Mouse (Mus musculus) cerebellum, adult 2 months (tissue): ENCODE data around the gene Cygb.

Source experiments
- CTCF ChIP-seq: fragments of 200-500 bp; IDR thresholded peaks from 2 replicates; pipeline ENCODE4 v1.5.1; 2011; ENCODE audit warnings: low read depth, mild to moderate bottlenecking, control low read depth, low read length, moderate library complexity, borderline replicate concordance; ENCODE audit not compliant: insufficient read depth
- POLR2A ChIP-seq: fragments of 200-500 bp; IDR thresholded peaks from 2 replicates; pipeline ENCODE4 v1.6.1; 2011; ENCODE audit warnings: low read length, control low read depth, borderline replicate concordance; ENCODE audit not compliant: insufficient read depth

DNA sequence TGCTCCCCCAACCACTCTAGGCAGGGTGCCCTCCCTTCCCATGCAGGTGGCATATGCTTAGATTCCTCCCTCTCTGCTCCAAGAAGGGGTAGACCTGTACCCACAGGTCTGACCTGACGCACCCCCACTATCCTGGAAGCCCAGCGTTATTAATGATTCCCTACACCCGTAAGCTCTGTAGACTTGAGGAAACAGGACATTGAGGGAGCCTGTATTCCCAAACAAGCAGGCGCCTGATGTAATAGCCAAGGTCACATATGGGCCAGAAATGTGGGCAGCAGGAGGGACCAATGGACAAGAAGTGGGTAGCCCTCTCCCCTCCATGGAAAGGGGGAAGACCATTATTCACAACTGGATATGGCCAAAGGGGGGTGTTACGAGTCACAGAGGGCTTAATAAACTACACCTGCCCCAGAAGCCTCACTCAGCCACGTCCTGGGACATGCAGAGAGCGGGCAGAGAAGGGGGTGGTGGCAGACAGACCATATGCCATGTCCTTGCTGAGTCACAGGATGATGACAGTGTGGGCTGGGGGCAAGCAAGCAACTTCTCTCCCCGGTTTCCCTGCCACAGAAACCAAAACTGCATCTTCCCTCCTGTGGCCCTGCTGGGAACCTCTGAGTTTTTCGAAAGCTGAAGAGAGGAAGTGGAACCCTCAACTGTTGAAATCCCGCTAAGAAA, 37.5 kb downstream of the Cygb start:
- TF ChIP-seq CTCF (no peak), POLR2A (no peak)
